Mouse (Mus musculus): Measurements from ENCODE around the gene Acoxl. TPM values are rescaled to one million over a fixed set of nuclear protein-coding genes. Genes with fewer than 3 reads are reported as not detected.

The Acoxl gene
- polyA plus RNA-seq, 1 experiment: 0.25 TPM

DNA sequence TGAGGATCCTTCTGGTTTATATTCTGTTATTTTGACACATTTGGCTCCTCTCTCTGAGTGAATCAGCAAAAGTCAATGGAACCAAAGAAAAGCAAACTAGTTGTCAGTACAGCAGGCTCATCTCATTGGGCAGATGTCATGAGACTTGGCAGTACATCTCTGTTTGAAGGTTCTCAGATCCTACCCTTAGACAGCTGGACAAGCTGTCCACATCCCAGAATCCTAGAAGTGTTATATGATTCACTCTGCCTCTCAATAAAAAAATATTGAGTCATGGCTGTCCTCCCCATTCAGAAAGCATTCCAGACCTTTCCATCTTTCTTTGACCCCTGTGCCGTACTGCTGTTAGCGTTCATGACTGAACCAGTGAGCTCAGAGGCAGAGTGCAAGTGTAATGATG lies 11.7 kb downstream of the Acoxl start:
- 94% methylated on average over 2 of the region's 2 CpGs for WGBS
- TF ChIP-seq CTCF (IDR thresholded peaks at IDR 0.05; ENCODE audit: extremely low read depth, insufficient read depth, insufficient read length, insufficient replicate concordance): no peak
- TF ChIP-seq POLR2A (IDR thresholded peaks at IDR 0.05; ENCODE audit: low read depth, low read length): no peak
- no peak overlapping the region for H3K4me3 ChIP-seq (ENCODE audit: extremely low read depth, insufficient read depth, insufficient read length)
- no peak overlapping the region for H3K27ac ChIP-seq (ENCODE audit: insufficient read depth, low read length)
- no peaks in the 10 kb centered on the region for H3K36me3 ChIP-seq (ENCODE audit: control insufficient read depth, insufficient read depth, low read length)
- no peak for DNase-seq (ENCODE audit: low read depth in 1 of 2, low spot score in 2 of 2)
- no peaks in the 10 kb centered on the region for H3K27me3 ChIP-seq (ENCODE audit: control insufficient read depth, insufficient read depth, low read length)
- H3K4me1 ChIP-seq (ENCODE audit: control insufficient read depth, insufficient read depth, insufficient read length): no peaks in the 10 kb centered on the region

DNA sequence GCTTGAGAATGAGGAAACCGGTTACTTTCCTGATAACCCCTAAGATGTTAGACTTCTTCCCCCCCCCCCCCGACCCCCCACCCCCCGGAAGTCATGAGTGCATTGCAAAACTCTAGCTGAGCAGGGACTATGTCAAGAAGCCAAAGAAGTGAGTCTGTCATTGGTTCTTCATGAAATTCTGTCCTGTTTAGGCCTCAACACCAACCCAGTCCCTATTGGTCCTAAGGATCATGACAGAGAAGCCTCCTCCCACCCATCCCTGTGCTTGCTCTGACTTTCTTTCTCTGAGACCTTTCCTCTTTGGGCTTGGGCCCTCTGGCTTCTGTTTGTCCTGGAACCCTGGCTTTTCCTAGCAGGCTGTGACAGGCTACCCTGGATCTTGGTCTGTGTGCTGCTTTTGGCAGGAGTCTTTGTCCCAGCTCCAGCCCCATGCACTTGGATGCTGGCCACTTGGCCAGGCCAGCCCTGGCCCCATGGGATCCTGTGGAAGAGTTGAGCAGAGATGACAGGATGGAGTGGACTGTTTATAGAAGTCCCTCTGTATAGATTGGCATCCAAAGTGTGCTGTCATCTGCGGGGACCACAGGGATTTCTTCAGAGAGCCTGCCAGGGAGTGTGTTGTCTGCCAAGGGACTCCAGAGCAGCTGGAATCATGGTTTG lies 15.8 kb downstream of the Acoxl start:
- 58% methylated on average over 3 of the region's 4 CpGs for WGBS
- no peaks in the 10 kb centered on the region for H3K36me3 ChIP-seq (ENCODE audit: control insufficient read depth, insufficient read depth, low read length)
- no peak overlapping the region for H3K27ac ChIP-seq (ENCODE audit: insufficient read depth, low read length)
- no peak for TF ChIP-seq CTCF (IDR thresholded peaks at IDR 0.05; ENCODE audit: extremely low read depth, insufficient read depth, insufficient read length, insufficient replicate concordance)
- TF ChIP-seq POLR2A (IDR thresholded peaks at IDR 0.05; ENCODE audit: low read depth, low read length): no peak
- DNase-seq (ENCODE audit: low read depth in 1 of 2, low spot score in 2 of 2): no peak
- H3K4me1 ChIP-seq (ENCODE audit: control insufficient read depth, insufficient read depth, insufficient read length): no peaks in the 10 kb centered on the region
- H3K4me3 ChIP-seq (ENCODE audit: extremely low read depth, insufficient read depth, insufficient read length): no peak overlapping the region
- no peaks in the 10 kb centered on the region for H3K27me3 ChIP-seq (ENCODE audit: control insufficient read depth, insufficient read depth, low read length)

DNA sequence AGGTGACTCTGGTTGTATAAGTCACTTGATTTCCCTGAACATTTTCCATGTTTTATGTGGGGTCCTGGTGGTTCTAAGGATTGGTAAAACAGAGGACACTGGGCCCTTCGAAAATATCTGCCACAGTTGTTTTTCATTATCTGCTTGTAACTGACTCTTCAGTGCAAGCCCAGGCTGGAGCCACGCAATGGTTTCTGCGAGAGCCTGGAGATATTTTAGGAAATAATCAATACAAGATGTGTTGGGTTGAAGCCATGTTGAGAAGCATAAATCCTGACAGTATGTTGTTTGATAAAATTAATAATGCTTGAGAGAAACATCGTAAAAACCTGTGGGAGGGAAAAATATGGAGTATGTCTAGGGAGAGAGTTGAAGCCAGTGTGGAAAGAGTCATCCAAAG lies 25.7 kb downstream of the Acoxl start:
- Histone ChIP-seq H3K27ac (ENCODE audit: insufficient read depth, low read length) (no peak overlapping the region), H3K4me3 (ENCODE audit: extremely low read depth, insufficient read depth, insufficient read length) (no peak overlapping the region), H3K27me3 (ENCODE audit: control insufficient read depth, insufficient read depth, low read length) (no peaks in the 10 kb centered on the region; the same call in 1 of the 2 replicates), H3K36me3 (ENCODE audit: control insufficient read depth, insufficient read depth, low read length) (no peaks in the 10 kb centered on the region), H3K4me1 (ENCODE audit: control insufficient read depth, insufficient read depth, insufficient read length) (no peaks in the 10 kb centered on the region)
- 85% methylated on average over 4 of the region's 4 CpGs for WGBS
- no peak for DNase-seq (ENCODE audit: low read depth in 1 of 2, low spot score in 2 of 2)
- no peak for TF ChIP-seq POLR2A (IDR thresholded peaks at IDR 0.05; ENCODE audit: low read depth, low read length)
- TF ChIP-seq CTCF (IDR thresholded peaks at IDR 0.05; ENCODE audit: extremely low read depth, insufficient read depth, insufficient read length, insufficient replicate concordance): no peak

DNA sequence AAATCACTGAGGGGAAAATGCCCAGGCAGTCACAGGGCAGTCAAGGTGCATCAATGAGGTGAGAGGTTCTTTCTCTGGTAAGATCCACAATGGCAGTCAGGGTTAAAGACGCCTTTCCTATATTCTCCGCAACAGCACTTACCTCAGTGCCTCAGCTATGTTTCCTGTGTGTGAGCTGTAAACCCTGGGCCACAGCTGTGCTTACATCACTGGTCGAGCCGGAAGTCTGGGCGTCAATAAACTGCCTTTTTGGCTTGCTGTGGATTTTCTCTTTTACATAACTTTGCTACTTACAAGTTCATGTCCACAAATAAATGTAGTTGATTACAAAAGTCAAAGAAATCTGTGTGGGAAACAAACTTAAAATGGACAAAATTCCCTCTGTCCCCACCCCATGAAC lies 42.4 kb downstream of the Acoxl start:
- Histone ChIP-seq H3K4me1 (ENCODE audit: control insufficient read depth, insufficient read depth, insufficient read length) (no peaks in the 10 kb centered on the region), H3K4me3 (ENCODE audit: extremely low read depth, insufficient read depth, insufficient read length) (no peak overlapping the region), H3K27me3 (ENCODE audit: control insufficient read depth, insufficient read depth, low read length) (no peaks in the 10 kb centered on the region), H3K27ac (ENCODE audit: insufficient read depth, low read length) (no peak overlapping the region), H3K36me3 (ENCODE audit: control insufficient read depth, insufficient read depth, low read length) (no peaks in the 10 kb centered on the region)
- TF ChIP-seq CTCF (IDR thresholded peaks at IDR 0.05; ENCODE audit: extremely low read depth, insufficient read depth, insufficient read length, insufficient replicate concordance) (no peak), POLR2A (IDR thresholded peaks at IDR 0.05; ENCODE audit: low read depth, low read length) (no peak)
- 34% methylated on average over 5 of the region's 5 CpGs for WGBS
- DNase-seq (ENCODE audit: low read depth in 1 of 2, low spot score in 2 of 2): no peak

DNA sequence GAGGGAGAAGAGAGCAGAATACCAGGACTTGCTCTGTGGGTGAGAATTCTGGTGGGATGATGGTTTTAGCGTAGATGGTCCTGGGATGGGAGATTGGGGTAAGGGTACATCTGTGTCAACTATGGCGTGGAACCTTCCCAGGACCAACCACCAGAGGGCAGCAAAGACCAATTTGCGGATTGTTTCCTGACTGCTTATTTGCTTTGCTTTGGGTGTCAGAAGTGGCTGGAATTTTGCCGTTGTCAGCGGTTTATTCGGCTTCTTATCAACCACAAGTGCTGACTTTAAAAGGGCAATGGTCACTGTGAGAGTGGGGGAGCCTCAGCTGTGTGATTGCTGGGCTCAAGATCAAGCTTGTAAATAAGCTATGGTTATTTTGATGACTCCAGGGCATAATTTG lies 50.8 kb downstream of the Acoxl start:
- Histone ChIP-seq H3K27me3 (ENCODE audit: control insufficient read depth, insufficient read depth, low read length) (no peaks in the 10 kb centered on the region), H3K4me3 (ENCODE audit: extremely low read depth, insufficient read depth, insufficient read length) (no peak overlapping the region), H3K4me1 (ENCODE audit: control insufficient read depth, insufficient read depth, insufficient read length) (no peaks in the 10 kb centered on the region; the same call in 1 of the 2 replicates), H3K36me3 (ENCODE audit: control insufficient read depth, insufficient read depth, low read length) (no peaks in the 10 kb centered on the region), H3K27ac (ENCODE audit: insufficient read depth, low read length) (no peak overlapping the region)
- peak; percentile 55 to 77 for DNase-seq (ENCODE audit: low read depth in 1 of 2, low spot score in 2 of 2)
- 3% methylated on average over 6 of the region's 6 CpGs for WGBS
- TF ChIP-seq POLR2A (IDR thresholded peaks at IDR 0.05; ENCODE audit: low read depth, low read length) (no peak), CTCF (IDR thresholded peaks at IDR 0.05; ENCODE audit: extremely low read depth, insufficient read depth, insufficient read length, insufficient replicate concordance) (peak; percentile 86; the same call in 1 of the 2 replicates)

- no peak for DNase-seq (ENCODE audit: low read depth in 1 of 2, low spot score in 2 of 2)
- Histone ChIP-seq H3K27ac (ENCODE audit: insufficient read depth, low read length) (no peak overlapping the region), H3K36me3 (ENCODE audit: control insufficient read depth, insufficient read depth, low read length) (no peaks in the 10 kb centered on the region), H3K4me1 (ENCODE audit: control insufficient read depth, insufficient read depth, insufficient read length) (no peaks in the 10 kb centered on the region; the same call in 1 of the 2 replicates), H3K4me3 (ENCODE audit: extremely low read depth, insufficient read depth, insufficient read length) (no peak overlapping the region), H3K27me3 (ENCODE audit: control insufficient read depth, insufficient read depth, low read length) (no peaks in the 10 kb centered on the region)
- TF ChIP-seq POLR2A (IDR thresholded peaks at IDR 0.05; ENCODE audit: low read depth, low read length): no peak
- WGBS: 84% methylated on average over 5 of the region's 5 CpGs
Observed at GRCm38 (mm10) chr2:127889979-127890378, 51.3 kb downstream of the Acoxl start.

- WGBS: 65% methylated on average over 8 of the region's 8 CpGs
- H3K4me1 ChIP-seq (ENCODE audit: control insufficient read depth, insufficient read depth, insufficient read length): no peaks in the 10 kb centered on the region; the same call in 1 of the 2 replicates
- H3K4me3 ChIP-seq (ENCODE audit: extremely low read depth, insufficient read depth, insufficient read length): no peak overlapping the region
- TF ChIP-seq CTCF (IDR thresholded peaks at IDR 0.05; ENCODE audit: extremely low read depth, insufficient read depth, insufficient read length, insufficient replicate concordance): no peak
- no peak overlapping the region for H3K27ac ChIP-seq (ENCODE audit: insufficient read depth, low read length)
- no peaks in the 10 kb centered on the region for H3K27me3 ChIP-seq (ENCODE audit: control insufficient read depth, insufficient read depth, low read length)
- no peaks in the 10 kb centered on the region for H3K36me3 ChIP-seq (ENCODE audit: control insufficient read depth, insufficient read depth, low read length)
- no peak for DNase-seq (ENCODE audit: low read depth in 1 of 2, low spot score in 2 of 2)
Observed at GRCm38 (mm10) chr2:127890526-127890925, 51.9 kb downstream of the Acoxl start.
